Mouse (Mus musculus) midbrain, embryonic 12.5 days (tissue): ENCODE measurements around the gene Gm26965. TPM values are rescaled to one million over a fixed set of nuclear protein-coding genes. Genes with fewer than 3 reads are reported as not detected.
"Not testable (repeated sequence)": the region's sequence is repeated elsewhere in the genome, so short reads cannot be mapped to it uniquely, and the experiment has no call there.

Source experiments
- ATAC-seq: fragments of 200-750 bp; cut with Nextera tagmentation; 2 replicates; pipeline ENCODE4 v1.8.0; 2017; ENCODE audit warnings: low read depth, moderate TSS enrichment, moderate library complexity; ENCODE audit not compliant: low FRiP score
- H3K27ac ChIP-seq: fragments of 300-500 bp; sonication (generic); replicated peaks from 2 replicates; pipeline ENCODE4 v1.5.1; 2016; ENCODE audit warnings: mild to moderate bottlenecking
- H3K27me3 ChIP-seq: fragments of 300-500 bp; sonication (generic); 2 replicates; pipeline ENCODE4 v1.6.1; 2016; ENCODE audit warnings: mild to moderate bottlenecking
- H3K36me3 ChIP-seq: fragments of 300-500 bp; sonication (generic); 2 replicates; pipeline ENCODE4 v1.6.1; 2016
- H3K4me1 ChIP-seq: fragments of 300-500 bp; sonication (generic); 2 replicates; pipeline ENCODE4 v1.6.1; 2016
- H3K4me2 ChIP-seq: fragments of 300-500 bp; sonication (generic); replicated peaks from 2 replicates; pipeline ENCODE4 v1.6.1; 2016; ENCODE audit warnings: mild to moderate bottlenecking, moderate library complexity
- H3K4me3 ChIP-seq: fragments of 300-500 bp; sonication (generic); 2 replicates; pipeline ENCODE4 v1.5.1; 2016; ENCODE audit warnings: mild to moderate bottlenecking
- H3K9ac ChIP-seq: fragments of 300-500 bp; sonication (generic); replicated peaks from 2 replicates; pipeline ENCODE4 v1.6.1; 2016; ENCODE audit warnings: mild to moderate bottlenecking, moderate library complexity
- H3K9me3 ChIP-seq: fragments of 300-500 bp; sonication (generic); 2 replicates; pipeline ENCODE4 v1.6.1; 2016; ENCODE audit warnings: mild to moderate bottlenecking
- WGBS: fragments of 180-500 bp; shearing (Covaris S2); methylation state at CpG from one replicate; pipeline ENCODE4 v1.1.7; 2016; 5-methylcytosine and 5-hydroxymethylcytosine counted together
- polyA plus RNA-seq: library from polyadenylated mRNA; unstranded; fragments of >200 nt; fragmentation: Nextera tagmentation; extraction: Ambion mirVana; gene quantifications from 2 replicates; pipeline ENCODE4 v1.2.1, GENCODE M21; 2016

Gene Gm26965
- polyA plus RNA-seq, 1 experiment from 2014 or later: 0.46 TPM

GRCm38 (mm10) chr13:67483625-67484423, 42.1 kb downstream of the Gm26965 start, which contains the start of gene Zfp874b:
TSS of gene Zfp874b (minus strand) at chr13:67484258.
- Histone ChIP-seq H3K9me3 (no peaks in the 10 kb centered on the region), H3K4me3 (peak within 1 kb of the TSS; percentile 63), H3K36me3 (peaks cover 2% of the 10 kb centered on the region; the same call in 1 of the 2 replicates), H3K4me1 (peaks cover 8% of the 10 kb centered on the region; the same call in 1 of the 2 replicates), H3K27ac (no peak within 1 kb of the TSS), H3K4me2 (peak within 1 kb of the TSS; percentile 69), H3K27me3 (no peaks in the 10 kb centered on the region), H3K9ac (peak within 1 kb of the TSS; percentile 61)
- peak; percentile 94 for ATAC-seq
- WGBS: 6% methylated on average over 20 of the region's 20 CpGs

- Histone ChIP-seq H3K4me2 (no peak overlapping the region), H3K4me1 (peaks cover 8% of the 10 kb centered on the region; the same call in 1 of the 2 replicates), H3K9ac (no peak overlapping the region), H3K27me3 (no peaks in the 10 kb centered on the region), H3K4me3 (no peak overlapping the region), H3K36me3 (no peaks in the 10 kb centered on the region), H3K9me3 (no peaks in the 10 kb centered on the region), H3K27ac (no peak overlapping the region)
- 63% methylated on average over 4 of the region's 4 CpGs for WGBS
- no peak for ATAC-seq
These were observed 44.4 kb downstream of the Gm26965 start for GRCm38 (mm10) chr13:67481528-67481927.

- H3K36me3 ChIP-seq: peaks cover 11% of the 10 kb centered on the region; the same call in 1 of the 2 replicates
- no peaks in the 10 kb centered on the region for H3K4me1 ChIP-seq
- no peak for ATAC-seq
- no peak overlapping the region for H3K4me2 ChIP-seq
- H3K27me3 ChIP-seq: no peaks in the 10 kb centered on the region
- no peak overlapping the region for H3K4me3 ChIP-seq
- no peak overlapping the region for H3K9ac ChIP-seq
- no peaks in the 10 kb centered on the region for H3K9me3 ChIP-seq
- H3K27ac ChIP-seq: no peak overlapping the region
- WGBS: 89% methylated on average over 3 of the region's 3 CpGs
These were observed 56.7 kb downstream of the Gm26965 start for GRCm38 (mm10) chr13:67469274-67469673.

GRCm38 (mm10) chr13:67463506-67464185, 62.3 kb downstream of the Gm26965 start:
- not testable (repeated sequence) for H3K27me3 ChIP-seq, H3K9ac ChIP-seq, H3K4me3 ChIP-seq, H3K4me1 ChIP-seq, H3K36me3 ChIP-seq, ATAC-seq, H3K9me3 ChIP-seq, H3K4me2 ChIP-seq, H3K27ac ChIP-seq
- WGBS: 85% methylated on average over 3 of the region's 5 CpGs

GRCm38 (mm10) chr13:67452021-67452309, 74.0 kb downstream of the Gm26965 start:
- peak; percentile 17 for ATAC-seq
- peak overlapping the region; percentile 60 for H3K4me3 ChIP-seq
- no peak overlapping the region for H3K27ac ChIP-seq
- H3K36me3 ChIP-seq: no peaks in the 10 kb centered on the region
- H3K4me2 ChIP-seq: peak overlapping the region; percentile 73
- peaks cover 6% of the 10 kb centered on the region; the same call in 1 of the 2 replicates for H3K4me1 ChIP-seq
- no peaks in the 10 kb centered on the region for H3K9me3 ChIP-seq
- WGBS: 2% methylated on average over 3 of the region's 3 CpGs
- H3K9ac ChIP-seq: peak overlapping the region; percentile 49; the same call in 1 of the 2 replicates
- H3K27me3 ChIP-seq: no peaks in the 10 kb centered on the region

GRCm38 (mm10) chr13:67451172-67452020, 74.6 kb downstream of the Gm26965 start, which contains the start of gene Zfp874a:
TSS of gene Zfp874a (minus strand) at chr13:67451624.
- no peaks in the 10 kb centered on the region for H3K9me3 ChIP-seq
- peaks cover 6% of the 10 kb centered on the region; the same call in 1 of the 2 replicates for H3K4me1 ChIP-seq
- no peaks in the 10 kb centered on the region for H3K36me3 ChIP-seq
- H3K4me2 ChIP-seq: peak within 1 kb of the TSS; percentile 73
- WGBS: 2% methylated on average over 20 of the region's 20 CpGs
- H3K4me3 ChIP-seq: peak within 1 kb of the TSS; percentile 60
- no peak within 1 kb of the TSS for H3K27ac ChIP-seq
- ATAC-seq: peak; percentile 97
- H3K9ac ChIP-seq: peak within 1 kb of the TSS; percentile 63
- no peaks in the 10 kb centered on the region for H3K27me3 ChIP-seq

Other genes with a start within 250 kb of the Gm26965 start
- 2.7 and 3.3 TPM in 2 replicates for gene Zfp458, start 247.7 kb downstream of the Gm26965 start, polyA plus RNA-seq
- gene Zfp457, start 219.7 kb downstream of the Gm26965 start, polyA plus RNA-seq: 0.41 and 0.71 TPM in 2 replicates
- 1.5 and 1.9 TPM in 2 replicates for gene Zfp595, start 193.6 kb downstream of the Gm26965 start, polyA plus RNA-seq
- gene Gm28044, start 165.6 kb downstream of the Gm26965 start, polyA plus RNA-seq: 0.84 TPM in 1 of 2 replicates, not detected in the other
- 0.94 and 0.98 TPM in 2 replicates for gene Zfp953, start 165.5 kb downstream of the Gm26965 start, polyA plus RNA-seq
- gene Gm28041, start 150.4 kb downstream of the Gm26965 start, polyA plus RNA-seq: 0.29 TPM in 1 of 2 replicates, not detected in the other
- gene Zfp456, start 150.3 kb downstream of the Gm26965 start, polyA plus RNA-seq: 0.83 and 1.2 TPM in 2 replicates
- 2.9 and 4.3 TPM in 2 replicates for gene Zfp429, start 126.3 kb downstream of the Gm26965 start, polyA plus RNA-seq
- gene Zfp459, start 104.7 kb downstream of the Gm26965 start, polyA plus RNA-seq: 0.42 and 0.46 TPM in 2 replicates
- gene Zfp874a, start 74.5 kb downstream of the Gm26965 start, polyA plus RNA-seq: 6.0 and 6.8 TPM in 2 replicates
- gene Zfp874b, start 41.9 kb downstream of the Gm26965 start, polyA plus RNA-seq: 2.0 and 2.7 TPM in 2 replicates
- 16.7 and 16.8 TPM in 2 replicates for gene Zfp58, start 25.6 kb downstream of the Gm26965 start, polyA plus RNA-seq
- 32.7 and 36.7 TPM in 2 replicates for gene Zfp87, start within 50 bp of the Gm26965 start, polyA plus RNA-seq
- gene Zfp748, start 27.7 kb upstream of the Gm26965 start, polyA plus RNA-seq: 17.7 and 19.6 TPM in 2 replicates
- 3.4 and 4.1 TPM in 2 replicates for gene Zfp729b, start 83.6 kb upstream of the Gm26965 start, polyA plus RNA-seq
- 0.29 TPM in 1 of 2 replicates, not detected in the other for gene Gm49345, start 111.6 kb upstream of the Gm26965 start, polyA plus RNA-seq
- 3.0 and 4.7 TPM in 2 replicates for gene Zfp729a, start 111.6 kb upstream of the Gm26965 start, polyA plus RNA-seq
- 16.7 and 17.4 TPM in 2 replicates for gene Zfp738, start 160.9 kb upstream of the Gm26965 start, polyA plus RNA-seq
- gene Zfp65, start 203.0 kb upstream of the Gm26965 start, polyA plus RNA-seq: 8.0 and 11.2 TPM in 2 replicates
- gene Zfp85, start 229.1 kb upstream of the Gm26965 start, polyA plus RNA-seq: 7.0 and 7.3 TPM in 2 replicates